23 mouse cellular contexts compared by ENCODE assay signal in the genomic region with DNA sequence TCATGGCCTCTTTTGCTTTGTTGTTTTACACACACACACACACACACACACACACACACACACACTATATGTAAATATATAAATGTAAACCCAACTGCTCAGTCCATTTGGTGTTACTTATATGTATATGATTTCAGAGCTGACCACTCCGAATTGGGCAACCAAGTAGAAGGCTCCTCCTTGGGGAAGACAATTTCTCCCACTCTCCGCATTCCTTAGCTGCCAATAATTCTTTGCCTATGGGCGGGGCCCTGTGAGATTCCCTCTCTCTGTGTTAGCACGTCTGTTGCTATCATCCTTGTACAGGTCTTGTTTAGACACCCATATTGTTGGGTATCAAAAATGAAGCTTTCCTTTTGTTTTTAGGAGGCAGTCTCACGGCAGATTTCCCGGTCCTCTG. TPM values are rescaled to one million over a fixed set of nuclear protein-coding genes. Genes with fewer than 3 reads are reported as not detected.
A peak's percentile ranks its signal among the peaks of the same experiment; 100 is the strongest.
DNase-seq lines count a peak whose midpoint lies in the region; ATAC-seq and TF ChIP-seq lines count a peak whose summit lies in the region.
"Had no signal": no experiment of that assay in that cellular context is flagged by ENCODE, and none has a peak within 500 bp of the region (broad histone marks: within the 10 kb centered on the region; RNA-seq: fewer than 3 reads in every experiment).

No protein-coding gene starts in this region.

- no peak for TF ChIP-seq CTCF in lung, embryonic 14.5 days (IDR thresholded peaks at IDR 0.05; ENCODE audit: low read depth)
- no peak for TF ChIP-seq CTCF in C2C12 (IDR thresholded peaks at IDR 0.05; ENCODE audit: control insufficient read depth, insufficient read depth, insufficient read length)

- DNase-seq in lung, embryonic 14.5 days, result peak; percentile 50
- DNase-seq in lung, postnatal 4 days, result no peak
- DNase-seq in NIH3T3 (ENCODE audit: low read depth), result peak; percentile 64
- DNase-seq in heart, adult 9 months (ENCODE audit: low spot score in 2 of 2), result no peak
- no peak for DNase-seq in kidney, postnatal 4 days
- DNase-seq in thymus, postnatal 25 days, result no peak
- DNase-seq: adrenal gland, postnatal 10 days; adrenal gland, postnatal 36 days; B cell, adult 2 months; cerebellum, adult 18-20 months; cerebellum, adult 9-11 months; cerebellum, postnatal 25 days; gastrocnemius, postnatal 25 days; heart, adult 18-20 months had no signal

- H3K9ac ChIP-seq in lung, embryonic 14.5 days, result no peak overlapping the region
- no peak overlapping the region for H3K9ac ChIP-seq in intestine, embryonic 16.5 days (ENCODE audit: low read depth, low read length)
- H3K9ac ChIP-seq: embryonic facial prominence, embryonic 12.5 days; embryonic facial prominence, embryonic 15.5 days; hindbrain, embryonic 12.5 days; hindbrain, embryonic 15.5 days had no signal

- peaks cover 4% of the 10 kb centered on the region; the same call in 1 of the 2 replicates for H3K4me1 ChIP-seq in lung, embryonic 14.5 days (ENCODE audit: insufficient read depth)
- H3K4me1 ChIP-seq in intestine, embryonic 16.5 days (ENCODE audit: control insufficient read depth, insufficient read depth, low read length), result peaks cover 24% of the 10 kb centered on the region

- no peaks in the 10 kb centered on the region for H3K79me2 ChIP-seq in C2C12 (ENCODE audit: control insufficient read depth, insufficient read depth)

- H3K4me3 ChIP-seq in lung, embryonic 14.5 days (ENCODE audit: low read depth, low read length), result no peak overlapping the region
- no peak overlapping the region for H3K4me3 ChIP-seq in C2C12 (ENCODE audit: insufficient read depth, poor library complexity, severe bottlenecking)
- H3K4me3 ChIP-seq in intestine, embryonic 16.5 days (ENCODE audit: low read length), result no peak overlapping the region
- H3K4me3 ChIP-seq: embryonic facial prominence, embryonic 12.5 days; embryonic facial prominence, embryonic 15.5 days; hindbrain, embryonic 12.5 days; hindbrain, embryonic 15.5 days had no signal

- H3K4me2 ChIP-seq in lung, embryonic 14.5 days, result no peak overlapping the region
- H3K4me2 ChIP-seq in intestine, embryonic 16.5 days (ENCODE audit: low read depth, low read length), result no peak overlapping the region
- H3K4me2 ChIP-seq: embryonic facial prominence, embryonic 12.5 days; embryonic facial prominence, embryonic 15.5 days; heart, embryonic 11.5 days; hindbrain, embryonic 12.5 days; hindbrain, embryonic 15.5 days had no signal

- H3K36me3 ChIP-seq in lung, embryonic 14.5 days (ENCODE audit: insufficient read depth), result no peaks in the 10 kb centered on the region
- H3K36me3 ChIP-seq in C2C12 (ENCODE audit: control insufficient read depth, insufficient read depth), result no peaks in the 10 kb centered on the region
- no peaks in the 10 kb centered on the region for H3K36me3 ChIP-seq in intestine, embryonic 16.5 days (ENCODE audit: control insufficient read depth, insufficient read depth, low read length)
- H3K36me3 ChIP-seq: embryonic facial prominence, embryonic 12.5 days; embryonic facial prominence, embryonic 15.5 days; hindbrain, embryonic 12.5 days; hindbrain, embryonic 15.5 days had no signal

- H3K9me3 ChIP-seq in lung, embryonic 14.5 days (ENCODE audit: low read depth, low read length), result no peaks in the 10 kb centered on the region
- H3K9me3 ChIP-seq in intestine, embryonic 16.5 days (ENCODE audit: control insufficient read depth, low read length), result no peaks in the 10 kb centered on the region
- H3K9me3 ChIP-seq: embryonic facial prominence, embryonic 12.5 days; embryonic facial prominence, embryonic 15.5 days; hindbrain, embryonic 12.5 days; hindbrain, embryonic 15.5 days had no signal

- whole genome bisulfite sequencing in lung, embryonic 14.5 days, result 60% methylated on average over 6 of the region's 6 CpGs
- 68% methylated on average over 6 of the region's 6 CpGs for WGBS in intestine, embryonic 16.5 days

- H3K27me3 ChIP-seq in lung, embryonic 14.5 days (ENCODE audit: insufficient read depth, low read length), result peaks cover 3% of the 10 kb centered on the region
- no peaks in the 10 kb centered on the region for H3K27me3 ChIP-seq in C2C12 (ENCODE audit: control insufficient read depth, insufficient read depth, insufficient read length)
- H3K27me3 ChIP-seq in intestine, embryonic 16.5 days (replicated peaks; ENCODE audit: control insufficient read depth, insufficient read depth, low read length), result no peaks in the 10 kb centered on the region
- H3K27me3 ChIP-seq: embryonic facial prominence, embryonic 15.5 days had no signal

- no peaks in the 10 kb centered on the region for H3K79me3 ChIP-seq in C2C12 (ENCODE audit: low read depth)

- H3K27ac ChIP-seq in lung, embryonic 14.5 days (ENCODE audit: low read depth), result no peak overlapping the region
- H3K27ac ChIP-seq in intestine, embryonic 16.5 days (ENCODE audit: low read length), result 0 out of 2 replicates have a peak overlapping the region, but pooled peaks have one; percentile 6
- H3K27ac ChIP-seq: embryonic facial prominence, embryonic 12.5 days; embryonic facial prominence, embryonic 15.5 days; hindbrain, embryonic 12.5 days; hindbrain, embryonic 15.5 days had no signal

- ATAC-seq in lung, embryonic 14.5 days (ENCODE audit: insufficient read depth), result no peak
- ATAC-seq in intestine, embryonic 16.5 days, result no peak
- ATAC-seq: CD4-positive, CD25-positive, alpha-beta regulatory T cell, adult 4 months; forebrain, embryonic 14.5 days had no signal

- H3ac ChIP-seq in C2C12 (ENCODE audit: control insufficient read depth, insufficient read length, low read depth), result no peak overlapping the region

TF ChIP-seq in C2C12, 6 proteins besides CTCF, POLR2A, EP300 and RAD21:
- TF ChIP-seq FOSL1 (IDR thresholded peaks at IDR 0.05; ENCODE audit: insufficient read depth, low read length, poor library complexity, severe bottlenecking) (no peak), CEBPB (IDR thresholded peaks at IDR 0.05; ENCODE audit: low read depth) (peak; percentile 56)
TF ChIP-seq in C2C12: peak in this region for 1.

RNA-seq across cellular contexts. Expression of gene Slco2a1, which starts 15.8 kb away (rescaled TPM):
- polyA plus RNA-seq in lung, embryonic 14.5 days (2014; fragmentation: Nextera tagmentation; extraction: Ambion mirVana), result 15.1 and 15.4 TPM in 2 replicates
- 0.20 TPM for polyA plus RNA-seq in C2C12 (2012; fragmentation: generic; extraction: Trizol)
- 15.2 and 18.8 TPM in 2 replicates for polyA plus RNA-seq in intestine, embryonic 16.5 days (2015; fragmentation: Nextera tagmentation; extraction: Ambion mirVana)

Comparison
In these comparisons a context has a peak if more than half of its experiments do, and no peak if none do; other contexts are left out.
1. DNase-seq: peak in lung, embryonic 14.5 days (single experiment) and NIH3T3 (single experiment); none in lung, postnatal 4 days (0 of 2), heart, adult 9 months (0 of 2), kidney, postnatal 4 days (0 of 2) and thymus, postnatal 25 days (single experiment).
2. RNA of gene Slco2a1, which starts 15.8 kb away (polyA plus RNA-seq): 15.2 to 18.8 TPM in intestine, embryonic 16.5 days and 15.1 to 15.4 TPM in lung, embryonic 14.5 days; 0.20 TPM in C2C12 (single experiment); every median in the first group is over 10 times any median in the second.